Mouse (Mus musculus) small intestine, adult 2 months (tissue): ENCODE results near the gene Nfkbiz.

ENCODE experiments used
- CTCF ChIP-seq: fragments of 200-500 bp; IDR thresholded peaks from 2 replicates; pipeline ENCODE4 v1.5.1; 2012; ENCODE audit warnings: low read depth, mild to moderate bottlenecking, control low read depth, inconsistent platforms, low read length, moderate library complexity, mixed read lengths; ENCODE audit not compliant: insufficient replicate concordance, insufficient read length; ENCODE audit errors: extremely low read depth
- POLR2A ChIP-seq: fragments of 200-500 bp; IDR thresholded peaks from 2 replicates; pipeline ENCODE4 v1.6.1; 2012; ENCODE audit warnings: low read depth, mild to moderate bottlenecking, control low read depth, inconsistent platforms, low read length, moderate library complexity

DNA sequence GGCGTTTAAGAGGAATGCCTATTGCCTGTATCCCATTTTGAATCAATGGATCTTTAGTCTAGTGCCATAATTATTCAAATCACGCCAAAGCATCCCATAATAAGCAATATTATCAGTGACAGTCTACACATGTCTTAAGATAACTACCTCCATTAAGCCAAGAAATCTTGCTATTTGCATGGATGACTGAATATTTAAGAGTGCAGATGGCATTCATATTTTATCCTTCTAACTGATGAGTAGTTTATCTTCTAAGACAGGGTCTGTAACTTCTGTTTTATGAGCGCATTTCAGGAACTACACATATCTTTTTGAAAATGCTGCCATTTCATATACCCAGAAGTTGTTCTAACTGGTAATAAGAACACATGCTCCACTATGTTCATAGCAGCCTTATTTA lies 6.1 kb upstream of the Nfkbiz start:
- TF ChIP-seq POLR2A (no peak), CTCF (no peak)
